Mouse (Mus musculus) intestine, embryonic 16.5 days (tissue): ENCODE measurements around the gene Dnajc5g. TPM values are rescaled to one million over a fixed set of nuclear protein-coding genes. Genes with fewer than 3 reads are reported as not detected.
A peak's percentile ranks its signal among the peaks of the same experiment; 100 is the strongest.

ENCODE experiments used
- ATAC-seq: fragments of 200-750 bp; cut with Nextera tagmentation; 2 replicates; pipeline ENCODE4 v1.8.0; 2017; ENCODE audit warnings: moderate TSS enrichment, moderate library complexity
- H3K27ac ChIP-seq: fragments of 300-500 bp; sonication (generic); 2 replicates; pipeline ENCODE4 v1.5.1; 2014; ENCODE audit warnings: mild to moderate bottlenecking, low read length
- H3K27me3 ChIP-seq: fragments of 300-500 bp; sonication (generic); replicated peaks from 2 replicates; pipeline ENCODE4 v1.6.1; 2014; ENCODE audit warnings: low read length, control low read depth, mixed read lengths; ENCODE audit not compliant: control insufficient read depth, insufficient read depth
- H3K36me3 ChIP-seq: fragments of 300-500 bp; sonication (generic); 2 replicates; pipeline ENCODE4 v1.6.1; 2014; ENCODE audit warnings: low read length, control low read depth; ENCODE audit not compliant: control insufficient read depth, insufficient read depth
- H3K4me1 ChIP-seq: fragments of 300-500 bp; sonication (generic); 2 replicates; pipeline ENCODE4 v1.6.1; 2014; ENCODE audit warnings: low read length, control low read depth, mixed read lengths; ENCODE audit not compliant: control insufficient read depth, insufficient read depth
- H3K4me2 ChIP-seq: fragments of 300-500 bp; sonication (generic); 2 replicates; pipeline ENCODE4 v1.6.1; 2014; ENCODE audit warnings: low read depth, low read length, control low read depth
- H3K4me3 ChIP-seq: fragments of 300-500 bp; sonication (generic); 2 replicates; pipeline ENCODE4 v1.5.1; 2014; ENCODE audit warnings: mild to moderate bottlenecking, low read length
- H3K9ac ChIP-seq: fragments of 300-500 bp; sonication (generic); 2 replicates; pipeline ENCODE4 v1.6.1; 2014; ENCODE audit warnings: low read depth, low read length
- H3K9me3 ChIP-seq: fragments of 300-500 bp; sonication (generic); 2 replicates; pipeline ENCODE4 v1.6.1; 2016; ENCODE audit warnings: low read length, control low read depth; ENCODE audit not compliant: control insufficient read depth
- WGBS: fragments of 180-500 bp; shearing (Covaris S2); extraction: QIAGEN DNeasy Blood & Tissue Kit; methylation state at CpG from one replicate; pipeline ENCODE4 v1.1.7; 2014; 5-methylcytosine and 5-hydroxymethylcytosine counted together
- polyA plus RNA-seq: library from polyadenylated mRNA; unstranded; fragments of >200 nt; fragmentation: Nextera tagmentation; extraction: Ambion mirVana; gene quantifications from 2 replicates; pipeline ENCODE4 v1.2.1, GENCODE M21; 2015

The Dnajc5g gene
- polyA plus RNA-seq, 1 experiment from 2014 or later = not detected

DNA sequence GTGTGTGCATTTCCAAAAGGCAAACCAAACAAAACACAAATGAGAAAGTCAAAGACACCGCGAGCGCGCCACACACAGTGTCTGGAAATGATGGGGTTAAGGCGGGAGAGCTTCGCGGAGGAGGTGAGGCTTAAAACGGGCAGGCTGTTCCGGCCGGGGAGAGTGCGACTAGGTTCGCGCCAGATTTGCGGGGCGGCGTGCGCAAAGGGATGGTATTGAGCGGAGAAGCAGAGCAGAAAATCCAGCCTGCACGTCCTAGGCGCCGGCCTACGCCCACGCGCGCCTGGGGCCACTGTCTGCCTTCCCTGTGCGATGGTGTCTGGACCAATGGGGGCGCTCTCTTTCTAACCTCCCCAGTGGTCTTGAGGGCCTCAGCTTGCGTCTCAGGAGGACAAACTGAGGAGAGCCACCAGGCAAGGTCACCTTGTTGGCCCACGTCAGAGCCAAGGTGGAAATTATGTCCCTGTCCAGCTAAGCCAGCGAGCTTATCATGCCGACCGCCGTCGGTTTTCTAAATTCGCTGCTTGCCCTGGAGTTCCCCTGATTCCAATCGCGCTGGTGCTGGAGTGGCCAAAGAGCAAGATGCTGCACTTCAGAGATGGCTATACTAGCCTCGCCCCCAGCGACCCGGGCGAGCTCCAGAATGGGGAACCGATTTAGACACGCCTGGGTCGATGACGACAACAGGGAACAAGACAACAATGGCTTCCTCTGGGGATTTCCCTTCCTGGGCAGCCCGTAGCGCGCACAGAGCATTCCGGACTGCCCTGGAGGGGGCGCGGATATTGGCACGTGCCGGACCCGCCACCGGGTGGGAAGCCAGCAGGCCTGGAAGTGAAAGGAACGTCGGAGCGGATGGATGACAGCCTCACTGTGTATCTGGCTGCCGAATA lies 11.0 kb upstream of the Dnajc5g start:
- no peak overlapping the region for H3K27ac ChIP-seq
- peaks cover 85% of the 10 kb centered on the region for H3K27me3 ChIP-seq
- H3K9me3 ChIP-seq = no peaks in the 10 kb centered on the region
- H3K9ac ChIP-seq = 0 out of 2 replicates have a peak overlapping the region, but pooled peaks have one; percentile 33
- under 1% methylated on average over 59 of the region's 59 CpGs for WGBS
- no peaks in the 10 kb centered on the region; the same call in 1 of the 2 replicates for H3K36me3 ChIP-seq
- peak overlapping the region; percentile 88 for H3K4me2 ChIP-seq
- H3K4me1 ChIP-seq = peaks cover 31% of the 10 kb centered on the region
- peak; percentile 34 for ATAC-seq
- peak overlapping the region; percentile 37 for H3K4me3 ChIP-seq

DNA sequence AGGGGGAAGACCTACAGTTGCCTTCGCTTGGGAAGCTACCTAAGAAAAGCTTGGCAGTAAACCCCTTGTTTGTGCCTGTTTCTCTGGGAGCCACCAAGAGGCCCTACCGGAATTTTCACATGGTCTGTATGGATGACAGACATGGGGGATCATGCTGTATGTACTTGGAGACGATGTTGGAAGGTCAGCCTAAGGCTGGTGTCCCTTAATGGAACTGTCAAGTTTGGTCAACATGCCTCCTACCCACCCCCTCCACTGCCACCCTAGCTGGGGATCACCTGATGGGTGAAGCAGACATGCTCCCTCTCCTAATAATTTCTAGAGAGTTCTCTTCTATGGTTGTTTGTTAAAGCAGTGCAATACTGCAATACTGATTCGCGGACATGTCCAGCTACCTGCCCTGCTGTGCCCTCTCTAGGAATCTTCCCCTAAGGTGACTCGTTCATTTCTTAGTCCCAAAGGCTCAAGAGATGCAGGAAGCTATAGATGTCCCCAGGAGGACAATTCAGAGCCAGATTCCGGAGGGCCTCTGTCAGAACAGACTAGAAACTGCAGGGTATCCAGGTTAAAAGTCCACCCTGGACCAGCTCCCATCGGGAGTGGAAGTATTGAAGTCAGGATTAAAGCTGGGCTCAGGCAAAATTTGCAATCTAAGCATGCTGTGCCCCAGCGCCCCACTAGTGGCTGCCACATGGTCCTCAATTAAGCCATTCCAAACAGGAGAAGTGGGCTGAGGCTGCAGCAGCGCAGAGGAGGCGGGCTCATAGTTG lies 10.2 kb upstream of the Dnajc5g start:
- no peak overlapping the region for H3K27ac ChIP-seq
- H3K36me3 ChIP-seq = no peaks in the 10 kb centered on the region; the same call in 1 of the 2 replicates
- 28% methylated on average over 11 of the region's 11 CpGs for WGBS
- no peak for ATAC-seq
- H3K4me2 ChIP-seq = peak overlapping the region; percentile 88
- H3K9ac ChIP-seq = 0 out of 2 replicates have a peak overlapping the region, but pooled peaks have one; percentile 2
- H3K9me3 ChIP-seq = no peaks in the 10 kb centered on the region
- H3K4me1 ChIP-seq = peaks cover 31% of the 10 kb centered on the region
- H3K27me3 ChIP-seq = peaks cover 77% of the 10 kb centered on the region
- H3K4me3 ChIP-seq = peak overlapping the region; percentile 37

DNA sequence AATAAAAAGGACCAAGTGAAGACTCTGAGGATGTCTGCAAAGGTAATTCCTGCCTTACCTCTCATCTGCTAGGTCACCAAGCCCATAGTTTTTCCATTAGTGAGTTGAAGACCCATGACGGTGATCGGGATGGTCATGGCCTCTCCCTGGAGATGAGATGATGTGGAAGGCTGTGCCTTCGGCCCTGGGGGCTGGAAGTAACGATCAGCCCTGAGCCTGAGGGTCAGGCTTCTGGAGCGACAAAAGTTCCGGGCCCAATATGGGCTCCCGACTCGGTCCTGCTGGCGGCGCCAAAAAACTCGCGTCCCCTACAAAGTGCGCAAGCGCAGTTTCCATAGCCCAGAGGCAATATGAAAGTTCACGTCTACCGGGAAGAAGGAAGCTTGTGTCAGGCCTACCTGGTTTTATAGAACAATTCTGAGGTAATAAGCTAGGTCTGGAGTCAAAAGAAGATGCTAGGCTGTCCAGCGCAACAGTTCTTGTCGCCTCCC lies 2.0 kb downstream of the Dnajc5g start, which contains the start of gene Slc30a3:
Gene Slc30a3, minus strand, starts transcription at position 238 of the 491 bp plus-strand sequence.
- no peak within 1 kb of the TSS for H3K4me2 ChIP-seq
- no peak within 1 kb of the TSS for H3K4me3 ChIP-seq
- no peaks in the 10 kb centered on the region; the same call in 1 of the 2 replicates for H3K27me3 ChIP-seq
- H3K36me3 ChIP-seq = no peaks in the 10 kb centered on the region
- ATAC-seq = no peak
- WGBS = 91% methylated on average over 18 of the region's 18 CpGs
- no peak within 1 kb of the TSS for H3K27ac ChIP-seq
- H3K9ac ChIP-seq = no peak within 1 kb of the TSS
- no peaks in the 10 kb centered on the region for H3K4me1 ChIP-seq
- H3K9me3 ChIP-seq = no peaks in the 10 kb centered on the region

DNA sequence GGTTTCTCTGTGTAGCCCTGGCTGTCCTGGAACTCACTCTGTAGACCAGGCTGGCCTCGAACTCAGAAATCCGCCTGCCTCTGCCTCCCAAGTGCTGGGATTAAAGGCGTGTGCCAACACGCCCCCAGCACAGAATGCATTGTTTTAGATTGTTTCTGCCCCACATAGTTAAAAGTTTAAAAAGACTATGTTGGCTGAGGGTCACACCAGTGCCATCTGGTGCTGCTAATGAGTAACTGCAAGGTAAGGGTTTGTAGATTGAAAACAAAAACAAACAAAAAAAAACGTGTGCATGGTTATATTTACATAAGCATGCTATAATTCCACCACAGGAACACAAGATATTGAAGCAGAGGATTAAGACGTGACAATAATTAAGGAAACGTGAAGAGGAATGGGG lies 4.7 kb downstream of the Dnajc5g start:
- Histone ChIP-seq H3K9me3 (peaks cover 4% of the 10 kb centered on the region; the same call in 1 of the 2 replicates), H3K36me3 (no peaks in the 10 kb centered on the region), H3K4me3 (no peak overlapping the region), H3K27me3 (no peaks in the 10 kb centered on the region), H3K4me2 (no peak overlapping the region), H3K9ac (no peak overlapping the region), H3K27ac (no peak overlapping the region), H3K4me1 (no peaks in the 10 kb centered on the region)
- no peak for ATAC-seq
- WGBS = 31% methylated on average over 7 of the region's 7 CpGs

DNA sequence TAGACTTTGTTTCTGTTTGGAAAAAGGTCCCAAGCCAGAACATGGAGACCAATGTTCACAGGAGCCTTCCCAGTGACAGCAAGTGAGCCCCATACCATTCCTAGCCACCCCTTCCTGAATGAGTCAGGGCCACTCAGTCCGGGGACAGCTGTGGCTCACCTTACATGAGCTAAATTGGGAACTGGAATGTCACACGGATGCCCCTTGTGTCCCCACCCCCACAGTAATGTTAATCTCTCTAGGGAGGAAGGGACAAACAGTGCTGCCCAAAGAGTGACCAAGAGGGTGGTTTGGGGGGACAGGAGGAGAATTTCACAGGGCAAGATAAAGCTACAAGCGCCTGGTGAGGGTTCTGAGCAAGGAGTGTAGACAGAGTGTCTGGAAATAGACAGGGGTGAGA lies 10.3 kb downstream of the Dnajc5g start, which contains the start of gene Trim54:
Gene Trim54, plus strand, starts transcription at position 359 of the 400 bp plus-strand sequence.
- Histone ChIP-seq H3K9me3 (peaks cover 4% of the 10 kb centered on the region; the same call in 1 of the 2 replicates), H3K27ac (no peak within 1 kb of the TSS), H3K4me2 (no peak within 1 kb of the TSS), H3K27me3 (0 out of 2 replicates have a peak, but pooled peaks cover 3% of the 10 kb centered on the region), H3K9ac (no peak within 1 kb of the TSS), H3K36me3 (no peaks in the 10 kb centered on the region), H3K4me1 (no peaks in the 10 kb centered on the region), H3K4me3 (no peak within 1 kb of the TSS)
- ATAC-seq = no peak
- 28% methylated on average over 3 of the region's 3 CpGs for WGBS

DNA sequence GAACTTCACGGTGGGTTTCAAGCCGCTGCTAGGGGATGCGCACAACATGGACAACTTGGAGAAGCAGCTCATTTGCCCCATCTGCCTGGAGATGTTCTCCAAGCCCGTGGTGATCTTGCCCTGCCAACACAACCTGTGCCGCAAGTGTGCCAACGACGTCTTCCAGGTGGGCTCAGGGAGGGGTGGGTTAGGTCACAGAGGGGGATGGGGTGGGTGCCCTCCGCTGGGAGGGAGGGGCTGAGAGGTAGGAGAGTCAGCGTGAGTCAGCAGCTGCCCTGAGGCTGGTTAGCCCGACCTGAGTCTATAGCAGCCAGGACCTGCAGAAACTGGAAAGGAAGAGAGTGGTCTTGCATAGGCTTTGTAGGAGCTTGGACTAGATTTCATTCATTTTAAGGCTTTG lies 10.8 kb downstream of the Dnajc5g start:
- no peak overlapping the region for H3K9ac ChIP-seq
- ATAC-seq = no peak
- H3K4me1 ChIP-seq = no peaks in the 10 kb centered on the region
- no peak overlapping the region for H3K27ac ChIP-seq
- 0 out of 2 replicates have a peak, but pooled peaks cover 3% of the 10 kb centered on the region for H3K27me3 ChIP-seq
- 31% methylated on average over 10 of the region's 10 CpGs for WGBS
- H3K4me2 ChIP-seq = no peak overlapping the region
- H3K36me3 ChIP-seq = no peaks in the 10 kb centered on the region
- no peak overlapping the region for H3K4me3 ChIP-seq
- peaks cover 4% of the 10 kb centered on the region; the same call in 1 of the 2 replicates for H3K9me3 ChIP-seq

DNA sequence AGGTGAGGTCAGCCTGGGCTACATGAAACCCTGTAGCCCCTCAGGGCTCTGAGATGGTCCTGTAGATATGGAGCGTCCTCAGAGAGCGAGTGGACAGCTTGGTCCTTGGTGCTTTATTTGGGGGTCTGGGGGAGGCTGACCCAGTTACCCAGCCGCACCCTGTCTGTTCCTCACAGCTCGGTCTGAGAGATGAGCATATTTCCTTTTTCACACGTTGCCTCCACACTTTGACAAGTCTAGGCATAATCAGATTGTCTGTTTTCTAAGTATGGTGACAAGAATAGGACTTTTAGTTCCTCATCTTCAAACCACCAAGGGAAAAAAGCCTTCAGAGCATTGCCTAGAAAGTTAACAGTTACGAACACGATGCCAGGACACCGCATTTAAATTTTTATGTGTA lies 15.0 kb downstream of the Dnajc5g start:
- no peak overlapping the region for H3K4me2 ChIP-seq
- WGBS = 81% methylated on average over 8 of the region's 8 CpGs

DNA sequence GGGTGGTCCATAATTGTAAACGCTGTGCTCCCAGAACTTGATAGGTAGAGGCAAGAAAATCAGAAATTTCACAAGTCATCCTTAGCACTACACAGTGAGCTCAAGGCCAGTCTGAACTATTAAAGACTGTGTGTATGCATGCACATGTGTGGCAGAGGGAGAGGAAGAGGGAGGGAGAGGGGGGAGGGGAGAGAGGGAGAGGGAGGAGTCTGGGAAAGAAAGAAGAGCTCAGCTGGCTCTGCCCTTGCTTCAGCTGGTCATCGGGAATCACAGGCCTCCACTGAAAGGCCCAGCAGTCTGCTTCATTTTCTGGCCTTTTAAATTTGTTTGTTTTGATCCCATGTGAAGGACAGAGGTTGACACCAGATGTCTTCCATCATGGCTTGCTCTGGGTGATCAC lies 17.4 kb downstream of the Dnajc5g start:
- WGBS = 47% methylated on average over 2 of the region's 2 CpGs
- H3K27me3 ChIP-seq = no peaks in the 10 kb centered on the region
- no peak overlapping the region for H3K4me2 ChIP-seq
- ATAC-seq = no peak
- no peak overlapping the region for H3K9ac ChIP-seq
- H3K4me1 ChIP-seq = no peaks in the 10 kb centered on the region
- H3K9me3 ChIP-seq = no peaks in the 10 kb centered on the region
- H3K27ac ChIP-seq = no peak overlapping the region
- H3K36me3 ChIP-seq = no peaks in the 10 kb centered on the region
- no peak overlapping the region for H3K4me3 ChIP-seq

More for the DNA sequence above, 15.0 kb downstream of the Dnajc5g start:
- Histone ChIP-seq H3K27me3 (0 out of 2 replicates have a peak, but pooled peaks cover 3% of the 10 kb centered on the region), H3K4me1 (no peaks in the 10 kb centered on the region), H3K36me3 (no peaks in the 10 kb centered on the region), H3K4me3 (no peak overlapping the region), H3K27ac (no peak overlapping the region), H3K9me3 (no peaks in the 10 kb centered on the region), H3K9ac (no peak overlapping the region)
- no peak for ATAC-seq

DNA sequence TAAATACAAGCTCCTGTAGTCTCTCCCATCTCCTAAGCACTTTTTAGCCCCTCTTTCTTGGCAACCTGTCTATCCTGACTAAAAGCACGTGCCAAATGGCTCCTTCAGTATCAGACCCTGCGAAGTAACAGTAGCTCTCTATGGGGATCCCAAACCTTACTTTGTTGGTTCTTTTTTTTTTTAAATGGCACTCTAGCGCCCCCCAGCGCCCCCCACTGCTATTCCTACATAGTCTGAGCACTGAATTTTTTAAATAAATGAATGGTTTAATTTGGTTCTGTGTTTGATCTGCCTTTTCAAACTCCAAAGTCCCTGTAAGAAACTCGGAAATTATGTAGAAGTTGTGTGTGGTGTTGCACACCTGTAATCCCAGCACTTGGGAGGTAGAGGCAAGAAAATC lies 20.0 kb downstream of the Dnajc5g start:
- no peak overlapping the region for H3K9ac ChIP-seq
- ATAC-seq = no peak
- H3K36me3 ChIP-seq = no peaks in the 10 kb centered on the region
- H3K4me2 ChIP-seq = no peak overlapping the region
- no peak overlapping the region for H3K4me3 ChIP-seq
- no peaks in the 10 kb centered on the region for H3K9me3 ChIP-seq
- WGBS = 41% methylated on average over 5 of the region's 5 CpGs
- H3K27me3 ChIP-seq = no peaks in the 10 kb centered on the region
- H3K4me1 ChIP-seq = no peaks in the 10 kb centered on the region
- H3K27ac ChIP-seq = no peak overlapping the region
